Mouse (Mus musculus) ES-CJ7 (cell line): ENCODE results near the gene Ssh3.

ENCODE experiments used
- DNase-seq: peaks from one replicate; pipeline ENCODE4 v3.0.0; 2011; ENCODE audit warnings: low read depth, low spot score

The Ssh3 gene

DNA sequence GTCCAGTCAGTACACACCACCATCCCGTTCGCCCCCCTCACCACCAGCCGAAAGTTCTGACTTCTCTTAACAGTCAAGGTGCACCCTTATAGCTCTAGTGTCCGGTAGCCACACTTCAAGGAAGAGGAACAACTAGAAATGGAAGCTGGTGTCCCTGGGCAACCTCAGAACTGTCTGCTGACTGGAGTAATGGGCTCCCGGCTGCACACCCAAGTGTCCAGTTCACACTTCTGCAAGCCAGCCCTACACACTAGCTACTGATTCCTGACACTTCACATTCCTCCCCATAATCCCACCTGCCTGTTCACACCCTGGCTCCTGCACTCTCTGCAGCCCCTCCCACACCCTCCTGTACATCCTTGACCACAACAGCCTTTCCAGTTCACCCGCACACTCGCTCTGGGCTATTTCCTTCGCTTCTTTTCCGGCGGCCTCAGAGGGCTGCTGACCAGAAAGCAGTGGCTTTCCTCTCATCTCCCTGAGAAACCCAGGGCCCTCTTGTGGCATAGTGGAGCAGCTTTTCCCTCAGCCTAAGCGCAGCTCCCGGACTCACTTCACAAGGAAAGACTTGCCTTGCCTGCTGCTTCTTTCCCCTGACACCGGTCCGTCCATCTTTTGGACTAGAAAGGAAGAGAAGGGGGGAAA is 52.8 kb downstream of the Ssh3 start:
- DNase-seq = no peak

DNA sequence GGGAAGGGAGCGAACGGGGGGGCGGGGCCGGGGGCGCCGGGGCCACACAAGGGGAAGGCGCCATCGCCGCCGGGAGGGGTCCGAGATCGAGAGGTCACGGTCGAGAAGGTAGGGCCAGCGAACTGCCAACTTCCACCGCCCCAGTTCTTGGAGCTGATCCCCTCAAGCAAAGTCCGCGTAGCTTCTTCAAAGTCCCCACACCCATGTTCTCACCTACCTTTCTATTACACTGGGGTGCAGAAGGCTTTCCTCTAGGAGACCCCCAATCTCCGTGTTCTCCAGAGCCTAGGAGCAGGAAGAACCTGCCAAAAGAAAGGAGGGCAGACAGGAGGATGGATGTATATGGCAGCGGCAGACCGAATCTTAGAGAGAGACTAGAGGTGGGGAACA is 53.5 kb downstream of the Ssh3 start:
- DNase-seq = no peak

DNA sequence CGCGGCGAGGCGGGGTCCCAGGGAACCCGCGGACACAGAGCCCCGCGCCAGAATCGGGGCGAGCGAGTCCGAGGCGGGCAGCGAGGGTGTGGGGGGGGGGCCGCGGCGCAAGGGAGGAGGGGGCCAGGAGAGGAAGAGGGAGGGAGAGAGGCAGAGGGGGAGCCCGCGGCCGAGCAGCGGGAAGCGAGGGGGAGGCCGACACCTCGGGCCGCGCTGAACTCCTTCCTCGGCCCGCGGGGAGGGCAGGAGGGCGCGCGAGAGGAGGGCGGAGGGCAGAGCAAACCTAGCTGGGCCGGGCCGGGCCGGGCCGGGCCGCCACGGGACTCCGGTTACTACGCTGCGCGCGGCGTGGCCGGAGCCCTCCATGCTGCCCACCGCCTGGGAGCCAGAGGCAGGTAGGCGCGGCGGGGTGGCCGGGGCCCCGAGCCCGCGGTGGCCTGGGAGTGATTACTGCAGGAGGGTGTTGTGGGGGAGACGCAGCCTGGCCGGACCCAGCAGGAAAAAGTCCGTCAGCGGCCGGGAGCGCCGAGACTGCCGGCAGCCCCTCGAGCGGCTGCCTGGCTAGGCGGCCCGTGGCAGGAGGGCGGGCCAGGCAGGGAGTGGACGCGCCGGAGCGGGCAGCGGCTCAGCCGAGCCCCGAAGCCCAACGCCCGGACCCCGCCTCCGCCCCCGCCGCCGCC is 54.1 kb downstream of the Ssh3 start:
- no peak for DNase-seq

DNA sequence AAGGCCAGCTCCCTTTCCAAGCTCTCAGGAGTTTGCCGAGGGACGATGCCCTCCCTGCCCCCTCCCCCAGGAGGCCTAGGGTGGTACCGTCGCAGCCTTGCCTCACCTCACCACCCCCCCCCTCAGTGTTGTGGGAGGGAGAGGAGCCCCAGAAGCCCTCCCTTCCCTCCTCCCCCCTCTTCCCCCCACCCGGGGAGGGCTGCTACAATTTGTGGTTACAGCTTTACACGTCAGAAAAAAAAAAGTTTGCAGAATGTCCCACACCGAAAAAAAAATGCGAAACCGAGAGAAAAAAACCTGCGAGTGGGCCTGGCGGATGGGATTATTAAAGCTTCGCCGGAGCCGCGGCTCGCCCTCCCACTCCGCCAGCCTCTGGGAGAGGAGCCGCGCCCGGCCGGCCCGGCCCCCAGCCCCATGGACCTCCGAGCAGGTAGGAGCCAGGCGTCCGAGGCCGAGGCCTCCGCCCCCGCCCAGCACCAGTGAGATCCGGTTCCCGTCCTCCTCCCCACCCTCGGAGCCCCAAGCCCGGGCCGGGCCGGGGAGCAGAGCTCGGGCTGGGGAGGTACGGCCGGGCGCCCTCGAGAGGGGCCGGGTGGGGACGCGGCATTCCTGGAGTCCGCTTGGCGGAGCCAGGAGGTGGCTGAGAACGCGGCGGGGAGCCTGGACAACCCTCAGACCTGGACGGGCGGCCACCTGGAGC is 54.8 kb downstream of the Ssh3 start, which contains the start of the genes Clcf1 and AC109138.7:
Gene Clcf1, plus strand, starts transcription at position 168 of the 700 bp plus-strand sequence.
Gene AC109138.7, plus strand, starts transcription at position 287 of the 700 bp plus-strand sequence.
- DNase-seq = no peak

DNA sequence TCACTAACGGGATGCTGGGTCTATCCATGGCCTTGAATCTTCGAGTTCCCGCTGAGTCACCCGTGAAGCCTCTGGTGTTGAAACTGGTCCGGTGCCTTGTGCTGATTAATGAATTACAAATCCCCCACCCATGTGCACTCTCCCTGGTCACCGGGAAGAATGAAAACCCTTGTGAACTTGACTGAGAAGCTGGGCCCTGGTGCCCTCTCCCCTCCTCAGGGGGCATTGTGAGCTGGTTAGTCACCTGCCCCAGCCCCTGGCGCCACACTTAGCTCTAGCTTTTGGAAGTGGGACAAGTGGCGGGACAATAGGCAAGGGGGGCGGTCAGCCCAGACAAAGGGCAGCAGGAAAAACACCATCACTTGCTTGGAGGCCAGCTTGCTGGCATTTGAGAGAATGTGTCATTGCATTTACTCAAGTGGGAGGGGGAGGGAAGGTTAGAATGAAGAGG is 55.4 kb downstream of the Ssh3 start:
- DNase-seq = peak; percentile 41

DNA sequence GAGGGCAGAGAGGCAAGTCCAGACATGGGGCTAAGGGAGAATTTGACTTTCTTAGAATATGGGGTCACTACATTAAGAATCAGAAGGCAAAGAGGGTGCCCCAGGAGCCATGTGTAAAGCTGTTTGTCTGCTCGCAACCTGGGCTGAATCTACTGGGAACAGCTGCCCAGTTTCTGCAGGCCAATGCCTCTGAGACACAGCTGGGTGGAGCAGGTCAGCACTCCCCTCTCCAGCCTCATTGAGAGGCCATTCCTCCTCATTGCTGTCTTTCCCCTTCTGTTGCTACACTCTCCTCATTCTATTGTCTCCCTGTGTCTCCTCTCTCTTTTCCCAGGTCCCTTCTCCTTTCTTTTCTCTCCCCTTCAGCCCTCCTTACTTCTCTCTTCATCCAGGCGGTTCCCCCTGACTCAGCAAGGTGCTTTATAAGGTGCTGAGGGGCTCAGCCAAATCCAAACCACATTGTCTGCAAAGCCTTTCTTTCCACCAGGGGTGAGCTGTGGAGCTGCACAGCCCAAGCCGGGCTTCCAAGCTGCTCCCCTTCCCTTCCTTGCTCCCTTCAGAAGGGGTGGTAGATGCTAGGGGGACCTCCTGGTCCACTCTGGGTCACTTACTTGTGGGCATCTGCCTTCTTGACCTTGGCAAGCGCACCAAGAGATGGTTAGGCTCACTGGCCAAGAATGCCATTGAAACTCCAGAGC is 56.9 kb downstream of the Ssh3 start:
- no peak for DNase-seq
